Comparison of ENCODE assay signal across 8 mouse cellular contexts in genomic region chr12:32378528-32379295, GRCm38 (mm10). TPM values are rescaled to one million over a fixed set of nuclear protein-coding genes. Genes with fewer than 3 reads are reported as not detected.
DNase-seq lines count a peak whose midpoint lies in the region; ATAC-seq and TF ChIP-seq lines count a peak whose summit lies in the region.

Gene Ccdc71l, plus strand, starts transcription at chr12:32378704.

- ATAC-seq in forebrain, embryonic 16.5 days = peak; percentile 90
- peak; percentile 88 for ATAC-seq in lung, embryonic 15.5 days (ENCODE audit: borderline replicate concordance, extremely low read depth, low FRiP score, low TSS enrichment)

- peak within 1 kb of the TSS; percentile 68 for H3K27ac ChIP-seq in ES-E14 (ENCODE audit: insufficient read depth, low read depth, low read length, poor library complexity, severe bottlenecking)
- H3K27ac ChIP-seq in forebrain, embryonic 16.5 days (ENCODE audit: low read length) = peak within 1 kb of the TSS; percentile 94
- H3K27ac ChIP-seq in lung, embryonic 15.5 days = peak within 1 kb of the TSS; percentile 96

- H3K27me3 ChIP-seq in forebrain, embryonic 16.5 days (replicated peaks; ENCODE audit: control insufficient read depth, insufficient read depth, low read length) = no peaks in the 10 kb centered on the region
- H3K27me3 ChIP-seq in lung, embryonic 15.5 days = no peaks in the 10 kb centered on the region

- in situ Hi-C loops in ES-E14 (cut with MboI; ENCODE audit: low sequenced_read_pairs in 2 of 2, unreplicated experiment in 2 of 2) = no loop called here

- H3K9me3 ChIP-seq in ES-E14 (ENCODE audit: control insufficient read depth, insufficient read depth, low read depth, low read length) = no peaks in the 10 kb centered on the region
- H3K9me3 ChIP-seq in forebrain, embryonic 16.5 days (ENCODE audit: control insufficient read depth, low read length) = no peaks in the 10 kb centered on the region
- no peaks in the 10 kb centered on the region for H3K9me3 ChIP-seq in lung, embryonic 15.5 days

- WGBS in forebrain, embryonic 16.5 days = under 1% methylated on average over 70 of the region's 78 CpGs
- under 1% methylated on average over 75 of the region's 78 CpGs for WGBS in lung, embryonic 15.5 days

- DNase-seq in ES-E14 (ENCODE audit: low read depth, low spot score) = peak; percentile 91
- DNase-seq in cerebellum, adult 18-20 months = peak; percentile 81 to 86
- peak; percentile 80 to 91 for DNase-seq in heart, postnatal 36 days
- peak; percentile 76 to 82 for DNase-seq in layer of hippocampus, adult 8-10 months (ENCODE audit: low spot score in 2 of 2)
- peak; percentile 72 for DNase-seq in ovary, adult 18-20 months (ENCODE audit: low spot score)
- peak; percentile 85 for DNase-seq in thymus, postnatal 0 days (ENCODE audit: low spot score)

- no peaks in the 10 kb centered on the region for H3K36me3 ChIP-seq in ES-E14 (ENCODE audit: control insufficient read depth, insufficient read depth, low read length, poor library complexity, severe bottlenecking)
- H3K36me3 ChIP-seq in forebrain, embryonic 16.5 days (ENCODE audit: control insufficient read depth, insufficient read depth) = peaks cover 3% of the 10 kb centered on the region; the same call in 1 of the 2 replicates
- no peaks in the 10 kb centered on the region for H3K36me3 ChIP-seq in lung, embryonic 15.5 days

- peak within 1 kb of the TSS; percentile 90 for H3K9ac ChIP-seq in ES-E14 (ENCODE audit: insufficient read depth, low read depth, low read length, poor library complexity, severe bottlenecking)
- peak within 1 kb of the TSS; percentile 92 for H3K9ac ChIP-seq in forebrain, embryonic 16.5 days (replicated peaks; ENCODE audit: low read depth, low read length)
- H3K9ac ChIP-seq in lung, embryonic 15.5 days = peak within 1 kb of the TSS; percentile 83

- peak within 1 kb of the TSS; percentile 62 for H3K4me2 ChIP-seq in forebrain, embryonic 16.5 days (ENCODE audit: low read length)
- H3K4me2 ChIP-seq in lung, embryonic 15.5 days = peak within 1 kb of the TSS; percentile 80

- intact Hi-C loops in heart, postnatal 36 days (cut with DNase I) = loop anchor here (1.0 to 5.0 kb wide), 3 partner anchors 74 to 519 kb away; no protein-coding TSS in a partner anchor

- H3K4me1 ChIP-seq in ES-E14 (ENCODE audit: control insufficient read depth in 2 of 2, insufficient read depth in 2 of 2, low read length in 2 of 2, poor library complexity in 1 of 2) = peaks cover 0 to 2% of the 10 kb centered on the region in 2 experiments; a peak in 1 of 4 replicates
- H3K4me1 ChIP-seq in forebrain, embryonic 16.5 days (replicated peaks; ENCODE audit: control insufficient read depth, insufficient read depth, low read length) = peaks cover 22% of the 10 kb centered on the region
- H3K4me1 ChIP-seq in lung, embryonic 15.5 days = peaks cover 22% of the 10 kb centered on the region

- H3K4me3 ChIP-seq in ES-E14 (ENCODE audit: insufficient read depth in 1 of 2, low read depth in 1 of 2, low read length in 2 of 2, poor library complexity in 1 of 2, severe bottlenecking in 1 of 2) = peak within 1 kb of the TSS; percentile 92 to 94
- H3K4me3 ChIP-seq in forebrain, embryonic 16.5 days (replicated peaks; ENCODE audit: low read length) = peak within 1 kb of the TSS; percentile 79
- H3K4me3 ChIP-seq in lung, embryonic 15.5 days = peak within 1 kb of the TSS; percentile 79

TF ChIP-seq in ES-E14, 5 proteins besides CTCF, POLR2A, EP300 and RAD21:
- TF ChIP-seq ZNF384 (IDR thresholded peaks at IDR 0.05; ENCODE audit: low read depth, low read length) = no peak
- TF ChIP-seq HCFC1 (IDR thresholded peaks at IDR 0.05; ENCODE audit: borderline replicate concordance, insufficient read depth, low read length) = 0 out of 2 replicates have a peak, but pooled peaks have one; percentile 36

RNA-seq across cellular contexts. Expression of gene Ccdc71l, which starts in this region (rescaled TPM):
- 4.0 and 5.1 TPM in 2 replicates for total RNA-seq in ES-E14 (2012; rRNA removed)
- 4.6 and 4.9 TPM in 2 replicates for polyA plus RNA-seq in forebrain, embryonic 16.5 days (2015; fragmentation: Nextera tagmentation; extraction: Ambion mirVana)
- 10 to 100 TPM; 10.9 to 12.1 TPM for total RNA-seq in heart, postnatal 36 days (2021)
- 10 to 100 TPM; 22.6 to 29.1 (median 26.2) TPM for total RNA-seq in layer of hippocampus, adult 8-10 months (2022)
- 2.9 and 3.4 TPM in 2 replicates for polyA plus RNA-seq in lung, embryonic 15.5 days (2015; fragmentation: Nextera tagmentation; extraction: Ambion mirVana)
- polyA plus RNA-seq in thymus, postnatal 0 days (2015; fragmentation: Nextera tagmentation; extraction: Ambion mirVana) = 4.0 and 4.9 TPM in 2 replicates

Comparison
In these comparisons a context has a peak if more than half of its experiments do, and no peak if none do; other contexts are left out.
1. Peak in every context shown above with its lines: DNase-seq, ATAC-seq, H3K4me3 ChIP-seq and H3K27ac ChIP-seq.